Mouse (Mus musculus) left cerebral cortex, adult 2 months (tissue): ENCODE data around the gene Slx1b. TPM values are rescaled to one million over a fixed set of nuclear protein-coding genes. Genes with fewer than 3 reads are reported as not detected.
A peak's percentile ranks its signal among the peaks of the same experiment; 100 is the strongest.
"Not testable (repeated sequence)": the region's sequence is repeated elsewhere in the genome, so short reads cannot be mapped to it uniquely, and the experiment has no call there.

ENCODE experiments used
- DNase-seq, 2 experiments: peaks; one replicate each; pipeline ENCODE4 v3.0.0; 2021 to 2022; ENCODE audit warnings: low spot score in 2 of 2, mixed read lengths in 1 of 2; ENCODE audit errors: extremely low spot score in 1 of 2
- H3K27ac ChIP-seq: fragments of 200-600 bp; 2 replicates; pipeline ENCODE4 v1.8.1; 2022
- H3K4me3 ChIP-seq: fragments of 200-600 bp; 2 replicates; pipeline ENCODE4 v1.8.1; 2022
- CTCF ChIP-seq: fragments of 200-600 bp; IDR thresholded peaks from 2 replicates; pipeline ENCODE4 v1.8.1; 2022; ENCODE audit warnings: antibody characterized with exemption, mild to moderate bottlenecking, moderate library complexity
- intact Hi-C: fragments of 180-260 bp; cut with DNase I; formaldehyde crosslinking; loops from one replicate; pipeline ENCODE4 v1.15.1; 2025
- long read RNA-seq, 2 experiments: library from polyadenylated mRNA; stranded (forward); transcript quantifications; one replicate each; pipeline ENCODE4 v2.0.0; 2021; ENCODE audit warnings: borderline mapping rate in 2 of 2
- total RNA-seq, 2 experiments: library from RNA; stranded (reverse); gene quantifications; 2 replicates each; pipeline ENCODE4 v1.2.3; 2021

The Slx1b gene
- total RNA-seq = 10 to 100 TPM; 17.9 to 21.1 TPM
- long read RNA-seq, experiment 1, partial matches to known transcripts = 4 of 12 reads
- long read RNA-seq, experiment 1, other reads (novel, unspliced or antisense) = 3 of 12 reads
- long read RNA-seq, experiment 2, partial matches to known transcripts = 5 of 14 reads
- long read RNA-seq, experiment 2, other reads (novel, unspliced or antisense) = 2 of 14 reads

DNA sequence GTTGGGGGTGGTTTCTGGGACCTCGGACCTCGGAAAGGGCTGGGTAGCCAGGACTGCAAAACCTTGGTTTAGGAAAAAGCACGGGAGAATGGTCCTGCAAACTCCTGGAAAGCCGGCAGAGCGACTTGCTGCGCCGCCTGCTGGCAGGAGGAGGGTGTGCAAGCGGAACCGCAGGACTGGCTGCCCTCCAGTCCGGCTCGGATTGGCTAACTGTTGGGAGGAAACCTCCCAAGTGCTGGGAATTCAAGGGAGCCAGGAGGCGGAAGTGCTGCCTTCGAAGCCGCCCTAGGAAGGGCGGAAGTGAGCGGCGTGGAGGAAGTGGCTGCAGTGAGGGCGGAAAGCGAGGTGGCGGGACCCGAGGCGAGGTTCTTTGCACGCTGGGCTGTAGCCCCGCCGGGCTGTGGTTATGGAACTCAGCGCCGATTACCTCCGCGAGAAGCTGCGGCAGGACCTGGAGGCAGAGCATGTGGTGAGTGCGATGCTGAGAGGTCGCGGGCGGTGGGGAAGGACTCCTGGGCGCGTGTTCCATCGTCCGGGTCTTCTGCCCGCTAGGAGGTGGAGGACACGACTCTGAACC is at the start of gene Slx1b:
Slx1b (minus strand) TSS at position 154 of the 577 bp plus-strand sequence.
- DNase-seq = peak; percentile 93
- Histone ChIP-seq H3K4me3 (peak within 1 kb of the TSS; percentile 74), H3K27ac (peak within 1 kb of the TSS; percentile 89)
- TF ChIP-seq CTCF = peak; percentile 93
- intact Hi-C loops = loop anchor here (2.0 kb wide), 2 partner anchors 47 to 113 kb away; partner anchors contain the start of gene Sgf29

- no peak for TF ChIP-seq CTCF
- intact Hi-C loops = loop anchor here (5.0 kb wide), 1 partner anchor 40 kb away; no protein-coding TSS in a partner anchor
- no peak overlapping the region for H3K4me3 ChIP-seq
- DNase-seq = no peak
- H3K27ac ChIP-seq = no peak overlapping the region
These were observed 46.4 kb upstream of the Slx1b start for GRCm38 (mm10) chr7:126741964-126742482.

GRCm38 (mm10) chr7:126741452-126741851 is 45.9 kb upstream of the Slx1b start:
- Histone ChIP-seq H3K4me3 (no peak overlapping the region), H3K27ac (no peak overlapping the region)
- DNase-seq = no peak
- TF ChIP-seq CTCF = no peak
- intact Hi-C loops = loop anchor here (5.0 kb wide), 1 partner anchor 39 kb away; no protein-coding TSS in a partner anchor

DNA sequence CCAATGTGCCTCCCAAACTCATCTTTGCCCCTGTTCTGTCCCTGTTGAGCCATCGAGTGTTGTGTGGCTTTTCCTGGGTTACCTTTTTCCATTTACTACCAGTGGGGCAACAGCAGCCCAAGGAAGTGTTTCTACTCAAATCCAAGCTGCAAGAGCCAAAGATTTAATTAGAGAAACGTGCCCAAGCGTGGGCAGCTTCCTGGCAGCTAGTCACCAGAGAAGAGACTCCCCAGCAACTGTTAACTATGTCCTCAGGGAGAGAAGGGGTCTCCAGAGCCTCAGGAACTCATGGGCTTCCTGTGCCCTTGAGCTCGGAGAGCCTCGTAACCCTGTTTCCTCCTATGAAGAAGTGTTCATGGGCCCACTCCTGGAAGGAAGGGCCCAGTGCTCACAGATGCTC is 45.4 kb upstream of the Slx1b start:
- intact Hi-C loops = loop anchor here (5.0 kb wide), 1 partner anchor 39 kb away; no protein-coding TSS in a partner anchor

DNA sequence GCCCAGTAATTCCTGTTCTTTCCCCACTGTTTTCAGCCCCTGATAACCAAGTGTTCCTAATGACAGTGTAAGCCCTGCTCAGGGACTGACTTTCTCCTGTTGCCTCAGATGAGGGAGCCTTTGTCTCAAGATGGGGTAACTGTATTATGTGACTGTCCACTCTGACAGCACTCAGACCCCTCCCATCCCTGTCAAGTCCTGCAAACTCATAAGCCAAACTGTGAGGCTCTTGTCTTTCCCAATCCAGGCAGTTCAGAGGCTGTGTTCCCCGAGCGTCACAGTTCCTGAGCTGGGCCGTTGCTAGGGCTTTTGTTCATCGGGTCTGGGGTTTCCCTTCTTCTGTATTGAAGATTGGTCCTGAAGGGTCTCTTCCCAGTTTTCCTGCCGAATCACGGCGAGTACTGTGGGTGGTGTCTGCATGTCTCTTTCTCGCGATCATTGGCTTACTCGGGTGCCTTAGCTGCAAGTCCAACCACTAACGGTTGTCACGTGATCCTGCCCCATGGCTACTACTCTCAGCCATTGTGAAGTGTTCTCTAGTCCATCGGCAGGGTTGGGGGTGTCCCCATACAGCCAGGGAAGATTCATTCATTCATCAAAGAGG is 44.6 kb upstream of the Slx1b start:
- Histone ChIP-seq H3K4me3 (no peak overlapping the region), H3K27ac (peak overlapping the region; percentile 75)
- intact Hi-C loops = loop anchor here (5.0 kb wide), 1 partner anchor 38 kb away; no protein-coding TSS in a partner anchor
- TF ChIP-seq CTCF = no peak
- no peak for DNase-seq

More for the DNA sequence above, 45.4 kb upstream of the Slx1b start:
- TF ChIP-seq CTCF = no peak
- Histone ChIP-seq H3K4me3 (no peak overlapping the region), H3K27ac (no peak overlapping the region)
- DNase-seq = no peak

- DNase-seq = peak in 1 of 2 experiments; percentile 78
- TF ChIP-seq CTCF = no peak
These were observed 44.0 kb upstream of the Slx1b start for GRCm38 (mm10) chr7:126739551-126739950.

GRCm38 (mm10) chr7:126736122-126736521 is 40.5 kb upstream of the Slx1b start:
- DNase-seq = no peak
- intact Hi-C loops = no loop called here
- H3K27ac ChIP-seq = no peak overlapping the region
- TF ChIP-seq CTCF = no peak
- no peak overlapping the region for H3K4me3 ChIP-seq

More at GRCm38 (mm10) chr7:126739551-126739950, 44.0 kb upstream of the Slx1b start:
- Histone ChIP-seq H3K4me3 (no peak overlapping the region), H3K27ac (peak overlapping the region; percentile 75)
- intact Hi-C loops = loop anchor here (1.0 kb wide), 1 partner anchor 23 kb away; no protein-coding TSS in a partner anchor

GRCm38 (mm10) chr7:126730256-126730789 is 34.7 kb upstream of the Slx1b start:
- DNase-seq, H3K27ac ChIP-seq, intact Hi-C loops, H3K4me3 ChIP-seq: not testable (repeated sequence)

DNA sequence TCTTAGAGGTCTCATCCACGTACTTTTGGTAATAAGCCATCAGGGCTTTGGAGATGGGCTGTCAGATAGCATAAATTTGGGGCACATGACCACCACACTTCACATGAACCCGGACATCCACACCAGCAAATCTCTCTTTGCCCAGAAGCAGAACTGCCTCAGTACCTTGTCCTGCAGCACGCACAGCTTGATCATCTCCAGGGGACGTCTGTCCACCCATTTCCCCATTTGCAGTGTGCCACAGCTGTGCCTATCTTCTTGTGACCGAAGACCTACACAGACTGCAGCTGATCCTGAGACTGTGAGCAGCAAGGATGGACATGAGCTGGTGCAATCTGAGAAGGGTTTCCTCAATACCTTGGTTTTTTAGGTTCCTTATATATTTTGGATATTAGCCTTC is 30.1 kb upstream of the Slx1b start:
- TF ChIP-seq CTCF = no peak
- no peak for DNase-seq
- H3K4me3 ChIP-seq = no peak overlapping the region
- intact Hi-C loops = no loop called here
- H3K27ac ChIP-seq = no peak overlapping the region

DNA sequence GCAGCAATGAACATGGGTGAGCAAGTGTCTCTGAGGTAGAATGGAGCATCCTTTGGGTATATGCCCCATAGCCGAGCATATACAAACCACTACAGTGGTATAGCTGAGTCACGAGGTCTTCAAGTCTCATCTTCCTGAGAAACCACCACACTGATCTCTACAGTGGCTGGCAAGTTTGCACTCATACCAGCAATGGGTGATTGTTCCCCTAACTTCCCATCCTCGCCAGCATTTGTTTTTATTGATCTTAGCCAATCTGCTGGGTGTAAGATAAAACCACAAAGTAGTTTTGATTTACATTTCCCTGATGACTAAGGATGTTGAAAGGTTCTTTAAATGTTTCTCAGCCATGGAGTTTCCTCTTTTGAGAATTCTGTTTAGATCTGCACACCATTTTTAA is 29.5 kb upstream of the Slx1b start:
- no peak for TF ChIP-seq CTCF
- intact Hi-C loops = no loop called here
- no peak overlapping the region for H3K27ac ChIP-seq

GRCm38 (mm10) chr7:126721635-126722034 is 26.1 kb upstream of the Slx1b start:
- DNase-seq = no peak
- no peak for TF ChIP-seq CTCF
- Histone ChIP-seq H3K4me3 (no peak overlapping the region), H3K27ac (no peak overlapping the region)
- intact Hi-C loops = no loop called here

More for the DNA sequence above, 29.5 kb upstream of the Slx1b start:
- H3K4me3 ChIP-seq = no peak overlapping the region
- DNase-seq = no peak
